Mouse (Mus musculus): ENCODE results near the gene Efna4. TPM values are rescaled to one million over a fixed set of nuclear protein-coding genes. Genes with fewer than 3 reads are reported as not detected.

Gene Efna4
- polyA plus RNA-seq, 1 experiment from 2014 or later = 15.0 TPM

- H3K27me3 ChIP-seq (ENCODE audit: control insufficient read depth, insufficient read depth, low read length) = no peaks in the 10 kb centered on the region
- H3K36me3 ChIP-seq (ENCODE audit: control insufficient read depth, insufficient read depth, low read length) = no peaks in the 10 kb centered on the region
- peaks cover 10% of the 10 kb centered on the region for H3K4me1 ChIP-seq (ENCODE audit: control insufficient read depth, insufficient read depth, low read length)
- WGBS = 79% methylated on average over 3 of the region's 3 CpGs
- ATAC-seq (ENCODE audit: insufficient read depth, low FRiP score) = no peak
- no peak overlapping the region for H3K9ac ChIP-seq (ENCODE audit: low read length)
- no peak overlapping the region for H3K27ac ChIP-seq (ENCODE audit: low read length)
- no peak overlapping the region for H3K4me2 ChIP-seq (ENCODE audit: low read depth, low read length)
- no peak overlapping the region for H3K4me3 ChIP-seq (replicated peaks; ENCODE audit: low read length)
- no peaks in the 10 kb centered on the region for H3K9me3 ChIP-seq (replicated peaks; ENCODE audit: control insufficient read depth, low read length)
These were observed 53.6 kb downstream of the Efna4 start for GRCm38 (mm10) chr3:89284261-89284660.

Other genes starting within 250 kb of the Efna4 start
- gene Rusc1, start 244.7 kb downstream of the Efna4 start, polyA plus RNA-seq (2015; fragmentation: Nextera tagmentation; extraction: Ambion mirVana) = 19.2 and 22.8 TPM in 2 replicates
- gene Gm43738, start 236.9 kb downstream of the Efna4 start, polyA plus RNA-seq (2015; fragmentation: Nextera tagmentation; extraction: Ambion mirVana) = not detected in 2 replicates
- gene Fdps, start 236.1 kb downstream of the Efna4 start, polyA plus RNA-seq (2015; fragmentation: Nextera tagmentation; extraction: Ambion mirVana) = 340 and 368 TPM in 2 replicates
- 14.3 and 22.0 TPM in 2 replicates for gene Pklr, start 201.9 kb downstream of the Efna4 start, polyA plus RNA-seq (2015; fragmentation: Nextera tagmentation; extraction: Ambion mirVana)
- gene Hcn3, start 177.8 kb downstream of the Efna4 start, polyA plus RNA-seq (2015; fragmentation: Nextera tagmentation; extraction: Ambion mirVana) = 1.7 and 1.8 TPM in 2 replicates
- 18.9 and 19.1 TPM in 2 replicates for gene Clk2, start 173.2 kb downstream of the Efna4 start, polyA plus RNA-seq (2015; fragmentation: Nextera tagmentation; extraction: Ambion mirVana)
- gene Scamp3, start 160.6 kb downstream of the Efna4 start, polyA plus RNA-seq (2015; fragmentation: Nextera tagmentation; extraction: Ambion mirVana) = 104 and 113 TPM in 2 replicates
- gene Fam189b, start 154.9 kb downstream of the Efna4 start, polyA plus RNA-seq (2015; fragmentation: Nextera tagmentation; extraction: Ambion mirVana) = 22.0 and 23.9 TPM in 2 replicates
- gene Gba, start 135.1 kb downstream of the Efna4 start, polyA plus RNA-seq (2015; fragmentation: Nextera tagmentation; extraction: Ambion mirVana) = 55.4 and 63.9 TPM in 2 replicates
- 38.8 and 45.2 TPM in 2 replicates for gene Thbs3, start 122.8 kb downstream of the Efna4 start, polyA plus RNA-seq (2015; fragmentation: Nextera tagmentation; extraction: Ambion mirVana)
- 172 and 177 TPM in 2 replicates for gene Mtx1, start 110.9 kb downstream of the Efna4 start, polyA plus RNA-seq (2015; fragmentation: Nextera tagmentation; extraction: Ambion mirVana)
- 112 and 164 TPM in 2 replicates for gene Muc1, start 109.0 kb downstream of the Efna4 start, polyA plus RNA-seq (2015; fragmentation: Nextera tagmentation; extraction: Ambion mirVana)
- 318 and 325 TPM in 2 replicates for gene Krtcap2, start 92.1 kb downstream of the Efna4 start, polyA plus RNA-seq (2015; fragmentation: Nextera tagmentation; extraction: Ambion mirVana)
- 4.4 and 4.8 TPM in 2 replicates for gene Trim46, start 91.7 kb downstream of the Efna4 start, polyA plus RNA-seq (2015; fragmentation: Nextera tagmentation; extraction: Ambion mirVana)
- gene Dpm3, start 78.7 kb downstream of the Efna4 start, polyA plus RNA-seq (2015; fragmentation: Nextera tagmentation; extraction: Ambion mirVana) = 119 and 131 TPM in 2 replicates
- gene Slc50a1, start 67.5 kb downstream of the Efna4 start, polyA plus RNA-seq (2015; fragmentation: Nextera tagmentation; extraction: Ambion mirVana) = 81.7 and 83.1 TPM in 2 replicates
- gene Efna1, start 56.9 kb downstream of the Efna4 start, polyA plus RNA-seq (2015; fragmentation: Nextera tagmentation; extraction: Ambion mirVana) = 41.5 and 44.7 TPM in 2 replicates
- 13.0 and 16.0 TPM in 2 replicates for gene Efna3, start 15.1 kb downstream of the Efna4 start, polyA plus RNA-seq (2015; fragmentation: Nextera tagmentation; extraction: Ambion mirVana)
- 61.1 and 69.5 TPM in 2 replicates for gene Adam15, start 12.0 kb upstream of the Efna4 start, polyA plus RNA-seq (2015; fragmentation: Nextera tagmentation; extraction: Ambion mirVana)
- 0.45 and 0.49 TPM in 2 replicates for gene Dcst2, start 23.9 kb upstream of the Efna4 start, polyA plus RNA-seq (2015; fragmentation: Nextera tagmentation; extraction: Ambion mirVana)
- gene Dcst1, start 27.2 kb upstream of the Efna4 start, polyA plus RNA-seq (2015; fragmentation: Nextera tagmentation; extraction: Ambion mirVana) = 0.70 and 0.89 TPM in 2 replicates
- 8.0 and 9.2 TPM in 2 replicates for gene Zbtb7b, start 56.7 kb upstream of the Efna4 start, polyA plus RNA-seq (2015; fragmentation: Nextera tagmentation; extraction: Ambion mirVana)
- not detected in 2 replicates for gene Lenep, start 64.8 kb upstream of the Efna4 start, polyA plus RNA-seq (2015; fragmentation: Nextera tagmentation; extraction: Ambion mirVana)
- 27.5 and 28.6 TPM in 2 replicates for gene Flad1, start 73.8 kb upstream of the Efna4 start, polyA plus RNA-seq (2015; fragmentation: Nextera tagmentation; extraction: Ambion mirVana)
- 322 and 323 TPM in 2 replicates for gene Cks1b, start 80.4 kb upstream of the Efna4 start, polyA plus RNA-seq (2015; fragmentation: Nextera tagmentation; extraction: Ambion mirVana)
- gene Shc1, start 80.4 kb upstream of the Efna4 start, polyA plus RNA-seq (2015; fragmentation: Nextera tagmentation; extraction: Ambion mirVana) = 96.5 and 103 TPM in 2 replicates
- 21.1 and 23.4 TPM in 2 replicates for gene Pygo2, start 92.2 kb upstream of the Efna4 start, polyA plus RNA-seq (2015; fragmentation: Nextera tagmentation; extraction: Ambion mirVana)
- gene Pbxip1, start 98.7 kb upstream of the Efna4 start, polyA plus RNA-seq (2015; fragmentation: Nextera tagmentation; extraction: Ambion mirVana) = 41.8 and 51.2 TPM in 2 replicates
- gene Pmvk, start 116.5 kb upstream of the Efna4 start, polyA plus RNA-seq (2015; fragmentation: Nextera tagmentation; extraction: Ambion mirVana) = 56.0 and 64.9 TPM in 2 replicates
- 4.9 and 5.9 TPM in 2 replicates for gene Kcnn3, start 182.1 kb upstream of the Efna4 start, polyA plus RNA-seq (2015; fragmentation: Nextera tagmentation; extraction: Ambion mirVana)